Mouse (Mus musculus): ENCODE results near the gene Ostf1. TPM values are rescaled to one million over a fixed set of nuclear protein-coding genes. Genes with fewer than 3 reads are reported as not detected.

Gene Ostf1
- polyA plus RNA-seq, 1 experiment from 2014 or later: 70.4 TPM

DNA sequence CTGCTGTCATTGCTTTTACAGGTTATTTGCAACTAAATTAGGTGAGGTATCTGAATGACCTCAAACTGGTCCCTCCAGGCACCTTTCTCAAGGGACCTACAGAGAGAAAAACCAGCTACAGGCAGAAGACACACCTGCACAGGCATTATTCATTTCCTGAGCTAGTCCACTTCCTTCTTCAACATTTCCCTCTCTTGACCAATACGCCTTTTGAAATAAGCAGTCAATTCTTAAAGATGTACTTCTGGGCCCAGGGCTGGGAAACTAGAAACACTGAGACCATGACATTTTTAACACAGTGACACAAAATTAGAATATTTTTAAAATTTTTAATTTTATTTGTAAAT lies 52.6 kb downstream of the Ostf1 start:
- H3K9ac ChIP-seq (replicated peaks; ENCODE audit: low read depth, low read length): no peak overlapping the region
- H3K27me3 ChIP-seq (ENCODE audit: control insufficient read depth, insufficient read depth, low read length): no peaks in the 10 kb centered on the region
- no peaks in the 10 kb centered on the region for H3K36me3 ChIP-seq (ENCODE audit: control insufficient read depth, insufficient read depth, low read length)
- 80% methylated on average over 1 of the region's 1 CpGs for WGBS
- H3K27ac ChIP-seq (ENCODE audit: low read length): no peak overlapping the region
- ATAC-seq (ENCODE audit: insufficient number of reproducible peaks, insufficient read depth, low FRiP score, low read depth): no peak
- peaks cover 14% of the 10 kb centered on the region for H3K4me1 ChIP-seq (ENCODE audit: control insufficient read depth, insufficient read depth, low read length)
- H3K9me3 ChIP-seq (ENCODE audit: control insufficient read depth, low read depth, low read length): no peaks in the 10 kb centered on the region
- no peak overlapping the region for H3K4me3 ChIP-seq (ENCODE audit: low read depth, low read length)
- H3K4me2 ChIP-seq (replicated peaks; ENCODE audit: low read depth, low read length): no peak overlapping the region

GRCm38 (mm10) chr19:18578216-18579011 lies 53.2 kb downstream of the Ostf1 start:
- ATAC-seq (ENCODE audit: insufficient number of reproducible peaks, insufficient read depth, low FRiP score, low read depth): peak; percentile 65; the same call in 1 of the 2 replicates
- Histone ChIP-seq H3K27ac (ENCODE audit: low read length) (0 out of 2 replicates have a peak overlapping the region, but pooled peaks have one; percentile 28), H3K9ac (replicated peaks; ENCODE audit: low read depth, low read length) (no peak overlapping the region), H3K9me3 (ENCODE audit: control insufficient read depth, low read depth, low read length) (no peaks in the 10 kb centered on the region), H3K27me3 (ENCODE audit: control insufficient read depth, insufficient read depth, low read length) (no peaks in the 10 kb centered on the region), H3K4me3 (ENCODE audit: low read depth, low read length) (no peak overlapping the region), H3K4me2 (replicated peaks; ENCODE audit: low read depth, low read length) (peak overlapping the region; percentile 32), H3K4me1 (ENCODE audit: control insufficient read depth, insufficient read depth, low read length) (peaks cover 14% of the 10 kb centered on the region), H3K36me3 (ENCODE audit: control insufficient read depth, insufficient read depth, low read length) (no peaks in the 10 kb centered on the region)
- WGBS: 30% methylated on average over 17 of the region's 17 CpGs

GRCm38 (mm10) chr19:18577348-18577747 lies 54.3 kb downstream of the Ostf1 start:
- ATAC-seq (ENCODE audit: insufficient number of reproducible peaks, insufficient read depth, low FRiP score, low read depth): no peak
- peaks cover 14% of the 10 kb centered on the region for H3K4me1 ChIP-seq (ENCODE audit: control insufficient read depth, insufficient read depth, low read length)
- no peaks in the 10 kb centered on the region for H3K9me3 ChIP-seq (ENCODE audit: control insufficient read depth, low read depth, low read length)
- H3K27ac ChIP-seq (ENCODE audit: low read length): no peak overlapping the region
- no peaks in the 10 kb centered on the region for H3K36me3 ChIP-seq (ENCODE audit: control insufficient read depth, insufficient read depth, low read length)
- no peak overlapping the region for H3K9ac ChIP-seq (replicated peaks; ENCODE audit: low read depth, low read length)
- no peaks in the 10 kb centered on the region for H3K27me3 ChIP-seq (ENCODE audit: control insufficient read depth, insufficient read depth, low read length)
- WGBS: 73% methylated on average over 5 of the region's 5 CpGs
- no peak overlapping the region for H3K4me3 ChIP-seq (ENCODE audit: low read depth, low read length)
- H3K4me2 ChIP-seq (replicated peaks; ENCODE audit: low read depth, low read length): no peak overlapping the region

GRCm38 (mm10) chr19:18575891-18576290 lies 55.7 kb downstream of the Ostf1 start:
- Histone ChIP-seq H3K4me2 (replicated peaks; ENCODE audit: low read depth, low read length) (no peak overlapping the region), H3K4me1 (ENCODE audit: control insufficient read depth, insufficient read depth, low read length) (peaks cover 14% of the 10 kb centered on the region), H3K4me3 (ENCODE audit: low read depth, low read length) (no peak overlapping the region), H3K9ac (replicated peaks; ENCODE audit: low read depth, low read length) (no peak overlapping the region), H3K9me3 (ENCODE audit: control insufficient read depth, low read depth, low read length) (no peaks in the 10 kb centered on the region), H3K27ac (ENCODE audit: low read length) (no peak overlapping the region), H3K36me3 (ENCODE audit: control insufficient read depth, insufficient read depth, low read length) (no peaks in the 10 kb centered on the region), H3K27me3 (ENCODE audit: control insufficient read depth, insufficient read depth, low read length) (no peaks in the 10 kb centered on the region)
- no peak for ATAC-seq (ENCODE audit: insufficient number of reproducible peaks, insufficient read depth, low FRiP score, low read depth)
- WGBS: 87% methylated on average over 3 of the region's 3 CpGs

GRCm38 (mm10) chr19:18573907-18574306 lies 57.7 kb downstream of the Ostf1 start:
- Histone ChIP-seq H3K4me1 (ENCODE audit: control insufficient read depth, insufficient read depth, low read length) (peaks cover 13% of the 10 kb centered on the region), H3K4me2 (replicated peaks; ENCODE audit: low read depth, low read length) (no peak overlapping the region), H3K36me3 (ENCODE audit: control insufficient read depth, insufficient read depth, low read length) (no peaks in the 10 kb centered on the region), H3K4me3 (ENCODE audit: low read depth, low read length) (no peak overlapping the region), H3K9me3 (ENCODE audit: control insufficient read depth, low read depth, low read length) (no peaks in the 10 kb centered on the region), H3K27ac (ENCODE audit: low read length) (no peak overlapping the region), H3K9ac (replicated peaks; ENCODE audit: low read depth, low read length) (no peak overlapping the region), H3K27me3 (ENCODE audit: control insufficient read depth, insufficient read depth, low read length) (no peaks in the 10 kb centered on the region)
- WGBS: 48% methylated on average over 5 of the region's 5 CpGs
- no peak for ATAC-seq (ENCODE audit: insufficient number of reproducible peaks, insufficient read depth, low FRiP score, low read depth)

- H3K4me3 ChIP-seq (ENCODE audit: low read depth, low read length): no peak overlapping the region
- H3K9ac ChIP-seq (replicated peaks; ENCODE audit: low read depth, low read length): no peak overlapping the region
- H3K36me3 ChIP-seq (ENCODE audit: control insufficient read depth, insufficient read depth, low read length): no peaks in the 10 kb centered on the region
- H3K27ac ChIP-seq (ENCODE audit: low read length): no peak overlapping the region
- H3K4me2 ChIP-seq (replicated peaks; ENCODE audit: low read depth, low read length): no peak overlapping the region
- H3K9me3 ChIP-seq (ENCODE audit: control insufficient read depth, low read depth, low read length): no peaks in the 10 kb centered on the region
- H3K27me3 ChIP-seq (ENCODE audit: control insufficient read depth, insufficient read depth, low read length): no peaks in the 10 kb centered on the region
- no peak for ATAC-seq (ENCODE audit: insufficient number of reproducible peaks, insufficient read depth, low FRiP score, low read depth)
- WGBS: 47% methylated on average over 3 of the region's 3 CpGs
- H3K4me1 ChIP-seq (ENCODE audit: control insufficient read depth, insufficient read depth, low read length): peaks cover 8% of the 10 kb centered on the region
Observed at GRCm38 (mm10) chr19:18573443-18573842, 58.2 kb downstream of the Ostf1 start.

- no peaks in the 10 kb centered on the region for H3K27me3 ChIP-seq (ENCODE audit: control insufficient read depth, insufficient read depth, low read length)
- no peak overlapping the region for H3K27ac ChIP-seq (ENCODE audit: low read length)
- 95% methylated on average over 1 of the region's 1 CpGs for WGBS
- no peak for ATAC-seq (ENCODE audit: insufficient number of reproducible peaks, insufficient read depth, low FRiP score, low read depth)
- no peaks in the 10 kb centered on the region for H3K4me1 ChIP-seq (ENCODE audit: control insufficient read depth, insufficient read depth, low read length)
- H3K9ac ChIP-seq (replicated peaks; ENCODE audit: low read depth, low read length): no peak overlapping the region
- H3K4me3 ChIP-seq (ENCODE audit: low read depth, low read length): no peak overlapping the region
- H3K36me3 ChIP-seq (ENCODE audit: control insufficient read depth, insufficient read depth, low read length): no peaks in the 10 kb centered on the region
- H3K4me2 ChIP-seq (replicated peaks; ENCODE audit: low read depth, low read length): no peak overlapping the region
- H3K9me3 ChIP-seq (ENCODE audit: control insufficient read depth, low read depth, low read length): no peaks in the 10 kb centered on the region
Observed at GRCm38 (mm10) chr19:18569496-18569895, 62.1 kb downstream of the Ostf1 start.

GRCm38 (mm10) chr19:18568828-18569430 lies 62.7 kb downstream of the Ostf1 start:
- no peak for ATAC-seq (ENCODE audit: insufficient number of reproducible peaks, insufficient read depth, low FRiP score, low read depth)
- Histone ChIP-seq H3K4me1 (ENCODE audit: control insufficient read depth, insufficient read depth, low read length) (no peaks in the 10 kb centered on the region), H3K9me3 (ENCODE audit: control insufficient read depth, low read depth, low read length) (no peaks in the 10 kb centered on the region), H3K27me3 (ENCODE audit: control insufficient read depth, insufficient read depth, low read length) (no peaks in the 10 kb centered on the region), H3K27ac (ENCODE audit: low read length) (no peak overlapping the region), H3K4me2 (replicated peaks; ENCODE audit: low read depth, low read length) (no peak overlapping the region), H3K9ac (replicated peaks; ENCODE audit: low read depth, low read length) (no peak overlapping the region), H3K36me3 (ENCODE audit: control insufficient read depth, insufficient read depth, low read length) (no peaks in the 10 kb centered on the region), H3K4me3 (ENCODE audit: low read depth, low read length) (no peak overlapping the region)
- WGBS: 58% methylated on average over 3 of the region's 3 CpGs

Data from stomach, embryonic 14.5 days (tissue).